Mouse (Mus musculus): Measurements from ENCODE around the gene Ppp6r2. TPM values are rescaled to one million over a fixed set of nuclear protein-coding genes. Genes with fewer than 3 reads are reported as not detected.

The Ppp6r2 gene
- polyA plus RNA-seq, 2 experiments: 15.3 to 17.7 TPM

DNA sequence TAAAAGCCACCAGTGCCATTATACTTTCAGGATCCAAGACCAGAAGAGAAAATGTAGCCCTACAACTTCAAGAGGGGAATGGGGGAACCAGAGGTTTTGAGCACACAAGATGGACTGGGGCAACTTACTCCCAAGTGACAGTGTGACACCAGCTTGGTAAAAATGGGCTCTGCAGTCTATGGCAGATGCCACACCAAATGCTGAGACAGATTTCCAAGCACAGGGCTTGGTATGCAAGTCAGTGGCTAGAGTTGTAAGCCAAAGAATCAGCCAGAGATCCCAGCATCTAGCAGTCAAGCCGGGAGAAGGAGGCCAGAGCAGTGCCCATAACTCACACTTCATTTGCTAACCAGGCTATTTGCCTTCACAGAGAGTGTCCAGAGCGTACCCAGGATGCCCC lies 86.3 kb downstream of the Ppp6r2 start:
- no peak for ATAC-seq (ENCODE audit: insufficient read depth)
- WGBS (ENCODE audit: insufficient replicate concordance): 72% methylated on average over 2 of the region's 2 CpGs
- H3K27ac ChIP-seq: no peak overlapping the region

DNA sequence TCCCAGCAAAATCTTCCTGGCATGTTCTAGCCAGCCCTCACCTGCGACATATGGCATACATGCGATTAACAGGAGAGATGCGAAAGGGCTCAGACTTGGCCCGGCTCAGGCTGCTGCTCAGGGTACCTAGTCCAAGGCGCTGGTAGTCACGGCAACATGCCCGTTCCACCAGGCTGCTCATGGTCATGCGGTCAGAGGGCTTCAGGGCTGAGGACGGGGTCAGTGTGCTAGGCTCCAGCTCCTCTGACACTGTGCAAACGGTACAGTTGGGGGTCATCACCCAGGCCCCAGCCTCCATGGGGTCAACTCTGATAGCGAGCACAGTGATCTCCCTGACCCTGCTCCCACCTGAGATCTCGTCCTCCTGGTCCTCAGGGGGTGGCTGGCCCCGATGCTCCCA lies 88.8 kb downstream of the Ppp6r2 start:
- no peak overlapping the region for H3K9ac ChIP-seq (replicated peaks)
- H3K27ac ChIP-seq: no peak overlapping the region
- no peaks in the 10 kb centered on the region for H3K27me3 ChIP-seq (ENCODE audit: control insufficient read depth, insufficient read depth, low read length)
- no peak overlapping the region for H3K4me3 ChIP-seq (ENCODE audit: insufficient read depth in 1 of 2, low read depth in 2 of 2, low read length in 2 of 2)
- ATAC-seq (ENCODE audit: insufficient read depth) (no peak), DNase-seq (ENCODE audit: low read depth in 3 of 3, low spot score in 3 of 3) (no peak)
- TF ChIP-seq CTCF (IDR thresholded peaks at IDR 0.05; ENCODE audit: low read depth) (no peak), EP300 (IDR thresholded peaks at IDR 0.05; ENCODE audit: low read depth) (no peak)
- no peak overlapping the region for H3K4me2 ChIP-seq (ENCODE audit: low read depth)
- 83% methylated on average over 13 of the region's 13 CpGs for WGBS (ENCODE audit: insufficient replicate concordance)
- peaks cover 29% of the 10 kb centered on the region for H3K36me3 ChIP-seq (replicated peaks; ENCODE audit: control insufficient read depth, insufficient read depth, low read depth)
- no peaks in the 10 kb centered on the region for H3K9me3 ChIP-seq (ENCODE audit: control insufficient read depth, low read length)
- H3K4me1 ChIP-seq (replicated peaks; ENCODE audit: control insufficient read depth in 2 of 2, insufficient read depth in 2 of 2, low read length in 1 of 2): peaks cover 0 to 10% of the 10 kb centered on the region in 2 experiments; a peak in 2 of 4 replicates

More for the DNA sequence above, 86.3 kb downstream of the Ppp6r2 start:
- TF ChIP-seq EP300 (IDR thresholded peaks at IDR 0.05; ENCODE audit: low read depth) (no peak), CTCF (IDR thresholded peaks at IDR 0.05; ENCODE audit: low read depth) (no peak)
- H3K9ac ChIP-seq (replicated peaks): no peak overlapping the region
- H3K4me2 ChIP-seq (ENCODE audit: low read depth): no peak overlapping the region
- H3K27me3 ChIP-seq (ENCODE audit: control insufficient read depth, insufficient read depth, low read length): no peaks in the 10 kb centered on the region
- H3K36me3 ChIP-seq (replicated peaks; ENCODE audit: control insufficient read depth, insufficient read depth, low read depth): peaks cover 36% of the 10 kb centered on the region
- no peaks in the 10 kb centered on the region for H3K9me3 ChIP-seq (ENCODE audit: control insufficient read depth, low read length)
- no peak overlapping the region for H3K4me3 ChIP-seq (ENCODE audit: insufficient read depth in 1 of 2, low read depth in 2 of 2, low read length in 2 of 2)
- no peak for DNase-seq (ENCODE audit: low read depth in 3 of 3, low spot score in 3 of 3)
- H3K4me1 ChIP-seq (replicated peaks; ENCODE audit: control insufficient read depth in 2 of 2, insufficient read depth in 2 of 2, low read length in 1 of 2): peaks cover 0 to 14% of the 10 kb centered on the region in 2 experiments; a peak in 2 of 4 replicates

DNA sequence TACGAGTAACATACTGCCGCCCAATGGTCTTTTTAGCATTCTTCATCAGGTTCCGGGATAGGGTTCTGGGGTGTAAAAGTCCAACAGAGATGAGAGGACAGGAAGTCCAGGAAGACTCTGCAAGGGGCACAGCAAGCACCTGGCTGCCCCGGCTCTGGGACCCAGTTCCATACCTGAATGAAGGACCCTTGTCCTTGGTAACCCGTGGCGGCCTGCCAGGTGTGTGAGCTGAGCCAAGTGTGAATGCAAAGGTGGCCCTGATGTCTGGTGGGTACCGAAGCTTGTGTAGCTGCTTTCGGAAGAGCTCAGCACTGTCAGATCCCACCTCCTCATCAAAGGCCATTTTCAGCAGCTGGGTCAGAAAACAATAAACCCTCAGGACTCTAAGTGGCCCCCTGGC lies 89.2 kb downstream of the Ppp6r2 start:
- Histone ChIP-seq H3K27me3 (ENCODE audit: control insufficient read depth, insufficient read depth, low read length) (no peaks in the 10 kb centered on the region), H3K27ac (no peak overlapping the region), H3K9ac (replicated peaks) (no peak overlapping the region), H3K4me3 (ENCODE audit: insufficient read depth in 1 of 2, low read depth in 2 of 2, low read length in 2 of 2) (no peak overlapping the region), H3K4me2 (ENCODE audit: low read depth) (no peak overlapping the region), H3K9me3 (ENCODE audit: control insufficient read depth, low read length) (no peaks in the 10 kb centered on the region), H3K4me1 (replicated peaks; ENCODE audit: control insufficient read depth in 2 of 2, insufficient read depth in 2 of 2, low read length in 1 of 2) (peaks cover 0 to 8% of the 10 kb centered on the region in 2 experiments; a peak in 2 of 4 replicates), H3K36me3 (replicated peaks; ENCODE audit: control insufficient read depth, insufficient read depth, low read depth) (peaks cover 34% of the 10 kb centered on the region)
- WGBS (ENCODE audit: insufficient replicate concordance): 86% methylated on average over 8 of the region's 8 CpGs
- no peak for ATAC-seq (ENCODE audit: insufficient read depth)
- DNase-seq (ENCODE audit: low read depth in 3 of 3, low spot score in 3 of 3): no peak
- TF ChIP-seq CTCF (IDR thresholded peaks at IDR 0.05; ENCODE audit: low read depth) (no peak), EP300 (IDR thresholded peaks at IDR 0.05; ENCODE audit: low read depth) (no peak)

DNA sequence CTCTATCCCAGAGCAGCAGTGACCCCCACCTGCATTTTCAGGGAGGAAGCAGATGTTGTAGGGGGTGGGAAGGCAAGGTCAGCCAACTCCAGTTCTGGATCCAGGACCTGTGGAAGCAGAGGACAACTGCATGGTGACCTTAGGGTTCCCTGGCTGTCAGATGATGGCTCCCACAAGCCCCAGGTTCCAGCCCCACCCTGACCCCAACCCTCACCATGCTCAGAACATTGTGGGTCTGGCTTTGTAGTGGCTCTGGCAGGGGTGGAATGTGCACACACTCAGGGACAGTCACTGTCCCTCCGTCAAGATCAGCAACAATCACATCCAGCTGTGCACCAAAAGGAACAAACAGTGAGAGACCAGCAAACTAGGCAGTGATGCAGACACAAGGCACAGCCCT lies 94.6 kb downstream of the Ppp6r2 start:
- WGBS (ENCODE audit: insufficient replicate concordance): 70% methylated on average over 1 of the region's 1 CpGs
- no peak for DNase-seq (ENCODE audit: low read depth in 3 of 3, low spot score in 3 of 3)

DNA sequence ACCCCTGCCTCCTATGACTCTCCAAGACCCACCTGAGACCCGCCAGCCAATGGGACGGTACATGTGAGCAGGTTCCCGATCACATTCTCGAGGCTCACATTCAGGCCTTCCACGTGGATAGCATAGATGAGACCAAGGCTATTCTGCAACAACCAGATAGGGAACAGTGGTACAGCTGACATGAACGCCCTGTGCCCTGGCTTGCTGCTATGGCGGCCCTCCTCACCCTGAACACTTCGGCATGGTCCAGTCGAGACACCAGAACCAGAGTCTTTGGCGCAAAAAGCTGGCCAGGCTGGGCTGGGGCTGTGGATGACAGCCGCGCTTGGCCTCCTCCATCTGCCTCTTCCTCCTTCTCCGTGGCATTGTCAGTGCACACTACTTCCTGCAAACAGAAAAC lies 96.1 kb downstream of the Ppp6r2 start:
- Histone ChIP-seq H3K9me3 (ENCODE audit: control insufficient read depth, low read length) (no peaks in the 10 kb centered on the region), H3K4me2 (ENCODE audit: low read depth) (no peak overlapping the region), H3K27me3 (ENCODE audit: control insufficient read depth, insufficient read depth, low read length) (no peaks in the 10 kb centered on the region), H3K27ac (no peak overlapping the region), H3K4me1 (replicated peaks; ENCODE audit: control insufficient read depth in 2 of 2, insufficient read depth in 2 of 2, low read length in 1 of 2) (peaks cover 5 to 11% of the 10 kb centered on the region in 2 experiments; a peak in 3 of 4 replicates), H3K9ac (replicated peaks) (no peak overlapping the region), H3K36me3 (replicated peaks; ENCODE audit: control insufficient read depth, insufficient read depth, low read depth) (peaks cover 14% of the 10 kb centered on the region), H3K4me3 (ENCODE audit: insufficient read depth in 1 of 2, low read depth in 2 of 2, low read length in 2 of 2) (no peak overlapping the region)
- ATAC-seq (ENCODE audit: insufficient read depth) (no peak), DNase-seq (ENCODE audit: low read depth in 3 of 3, low spot score in 3 of 3) (no peak)
- 73% methylated on average over 13 of the region's 13 CpGs for WGBS (ENCODE audit: insufficient replicate concordance)
- TF ChIP-seq EP300 (IDR thresholded peaks at IDR 0.05; ENCODE audit: low read depth) (no peak), CTCF (IDR thresholded peaks at IDR 0.05; ENCODE audit: low read depth) (no peak)

More for the DNA sequence above, 94.6 kb downstream of the Ppp6r2 start:
- no peak for ATAC-seq (ENCODE audit: insufficient read depth)
- no peaks in the 10 kb centered on the region for H3K27me3 ChIP-seq (ENCODE audit: control insufficient read depth, insufficient read depth, low read length)
- peaks cover 25% of the 10 kb centered on the region for H3K36me3 ChIP-seq (replicated peaks; ENCODE audit: control insufficient read depth, insufficient read depth, low read depth)
- H3K27ac ChIP-seq: no peak overlapping the region
- TF ChIP-seq EP300 (IDR thresholded peaks at IDR 0.05; ENCODE audit: low read depth) (no peak), CTCF (IDR thresholded peaks at IDR 0.05; ENCODE audit: low read depth) (no peak)
- H3K4me2 ChIP-seq (ENCODE audit: low read depth): no peak overlapping the region
- peaks cover 5 to 11% of the 10 kb centered on the region in 2 experiments; a peak in 3 of 4 replicates for H3K4me1 ChIP-seq (replicated peaks; ENCODE audit: control insufficient read depth in 2 of 2, insufficient read depth in 2 of 2, low read length in 1 of 2)
- no peak overlapping the region for H3K4me3 ChIP-seq (ENCODE audit: insufficient read depth in 1 of 2, low read depth in 2 of 2, low read length in 2 of 2)
- H3K9ac ChIP-seq (replicated peaks): no peak overlapping the region
- H3K9me3 ChIP-seq (ENCODE audit: control insufficient read depth, low read length): no peaks in the 10 kb centered on the region

Data from liver, embryonic 14.5 days (tissue).